Mouse (Mus musculus) olfactory bulb, adult 2 months (tissue): ENCODE data around the gene Btbd9.

ENCODE experiments used
- CTCF ChIP-seq: fragments of 200-500 bp; IDR thresholded peaks from 2 replicates; pipeline ENCODE4 v1.5.1; 2012; ENCODE audit warnings: low read depth, mild to moderate bottlenecking, low read length, moderate library complexity; ENCODE audit not compliant: insufficient read depth
- POLR2A ChIP-seq: fragments of 200-500 bp; IDR thresholded peaks from 2 replicates; pipeline ENCODE4 v1.6.1; 2012; ENCODE audit warnings: mild to moderate bottlenecking, low read depth, low read length, moderate library complexity; ENCODE audit not compliant: insufficient read depth

GRCm38 (mm10) chr17:30336280-30336679, 240.0 kb downstream of the Btbd9 start:
- TF ChIP-seq CTCF (no peak), POLR2A (no peak)
